Mouse (Mus musculus): Measurements from ENCODE around the gene Lrrc34.

- TF ChIP-seq CTCF (IDR thresholded peaks at IDR 0.05; ENCODE audit: control insufficient read depth, insufficient read depth, low read length) (no peak), POLR2A (IDR thresholded peaks at IDR 0.05; ENCODE audit: borderline replicate concordance, control insufficient read depth, low read depth, low read length) (no peak)
Observed at GRCm38 (mm10) chr3:30646761-30647160, 908 bp downstream of the Lrrc34 start.

All from bone marrow, adult 2 months (tissue).